Mouse (Mus musculus) hindbrain, embryonic 10.5 days (tissue): Measurements from ENCODE around the gene Ralgapa2. TPM values are rescaled to one million over a fixed set of nuclear protein-coding genes. Genes with fewer than 3 reads are reported as not detected.
A peak's percentile ranks its signal among the peaks of the same experiment; 100 is the strongest.

Source experiments
- DNase-seq: peaks from one replicate; pipeline ENCODE4 v3.0.0-alpha.2; 2017; ENCODE audit warnings: low spot score
- H3K27ac ChIP-seq: fragments of 300-500 bp; sonication (generic); 2 replicates; pipeline ENCODE4 v1.5.1; 2016; ENCODE audit warnings: mild to moderate bottlenecking, moderate library complexity
- H3K27me3 ChIP-seq: fragments of 300-500 bp; sonication (generic); 2 replicates; pipeline ENCODE4 v1.6.1; 2016; ENCODE audit warnings: mild to moderate bottlenecking; ENCODE audit not compliant: poor library complexity, insufficient read depth, severe bottlenecking
- H3K36me3 ChIP-seq: fragments of 300-500 bp; sonication (generic); 2 replicates; pipeline ENCODE4 v1.6.1; 2016; ENCODE audit warnings: mild to moderate bottlenecking, moderate library complexity
- H3K4me1 ChIP-seq: fragments of 300-500 bp; sonication (generic); replicated peaks from 2 replicates; pipeline ENCODE4 v1.6.1; 2016; ENCODE audit warnings: mild to moderate bottlenecking
- H3K4me3 ChIP-seq: fragments of 300-500 bp; sonication (generic); 2 replicates; pipeline ENCODE4 v1.5.1; 2016; ENCODE audit warnings: mild to moderate bottlenecking, moderate library complexity
- H3K9me3 ChIP-seq: fragments of 300-500 bp; sonication (generic); 2 replicates; pipeline ENCODE4 v1.6.1; 2016; ENCODE audit warnings: mild to moderate bottlenecking, moderate library complexity
- WGBS: fragments of 180-500 bp; shearing (Covaris S2); methylation state at CpG from one replicate; pipeline ENCODE4 v1.1.7; 2016; 5-methylcytosine and 5-hydroxymethylcytosine counted together
- polyA plus RNA-seq: library from polyadenylated mRNA; unstranded; fragments of >200 nt; fragmentation: Nextera tagmentation; extraction: Ambion mirVana; gene quantifications from 2 replicates; pipeline ENCODE4 v1.2.1, GENCODE M21; 2016

Gene Ralgapa2
- polyA plus RNA-seq, 1 experiment from 2014 or later = 11.6 TPM

- Histone ChIP-seq H3K9me3 (no peaks in the 10 kb centered on the region), H3K4me1 (peaks cover 61% of the 10 kb centered on the region), H3K27me3 (peaks cover 9% of the 10 kb centered on the region; the same call in 1 of the 2 replicates), H3K36me3 (0 out of 2 replicates have a peak, but pooled peaks cover 2% of the 10 kb centered on the region), H3K27ac (no peak overlapping the region), H3K4me3 (no peak overlapping the region)
- 67% methylated on average over 1 of the region's 1 CpGs for WGBS
- DNase-seq = no peak
Observed at GRCm38 (mm10) chr2:146326654-146327053, 185.5 kb downstream of the Ralgapa2 start.

GRCm38 (mm10) chr2:146324907-146325715 lies 187.0 kb downstream of the Ralgapa2 start:
- peak overlapping the region; percentile 79 for H3K27ac ChIP-seq
- 0 out of 2 replicates have a peak, but pooled peaks cover 6% of the 10 kb centered on the region for H3K36me3 ChIP-seq
- H3K27me3 ChIP-seq = peaks cover 9% of the 10 kb centered on the region; the same call in 1 of the 2 replicates
- H3K4me3 ChIP-seq = no peak overlapping the region
- H3K9me3 ChIP-seq = no peaks in the 10 kb centered on the region
- H3K4me1 ChIP-seq = peaks cover 48% of the 10 kb centered on the region
- DNase-seq = peak; percentile 65
- WGBS = 18% methylated on average over 15 of the region's 15 CpGs

- Histone ChIP-seq H3K4me1 (peaks cover 41% of the 10 kb centered on the region), H3K36me3 (0 out of 2 replicates have a peak, but pooled peaks cover 6% of the 10 kb centered on the region), H3K27ac (peak overlapping the region; percentile 79), H3K4me3 (no peak overlapping the region), H3K27me3 (peaks cover 9% of the 10 kb centered on the region; the same call in 1 of the 2 replicates), H3K9me3 (no peaks in the 10 kb centered on the region)
- no peak for DNase-seq
- WGBS = 73% methylated on average over 3 of the region's 3 CpGs
Observed at GRCm38 (mm10) chr2:146324140-146324906, 187.8 kb downstream of the Ralgapa2 start.

GRCm38 (mm10) chr2:146323528-146323927 lies 188.6 kb downstream of the Ralgapa2 start:
- H3K4me3 ChIP-seq = no peak overlapping the region
- H3K36me3 ChIP-seq = 0 out of 2 replicates have a peak, but pooled peaks cover 6% of the 10 kb centered on the region
- 87% methylated on average over 4 of the region's 4 CpGs for WGBS
- peaks cover 41% of the 10 kb centered on the region for H3K4me1 ChIP-seq
- H3K27ac ChIP-seq = no peak overlapping the region
- peaks cover 7% of the 10 kb centered on the region; the same call in 1 of the 2 replicates for H3K27me3 ChIP-seq
- H3K9me3 ChIP-seq = no peaks in the 10 kb centered on the region
- DNase-seq = no peak

GRCm38 (mm10) chr2:146322770-146323169 lies 189.4 kb downstream of the Ralgapa2 start:
- Histone ChIP-seq H3K4me1 (peaks cover 41% of the 10 kb centered on the region), H3K9me3 (no peaks in the 10 kb centered on the region), H3K4me3 (no peak overlapping the region), H3K27ac (no peak overlapping the region), H3K27me3 (peaks cover 6% of the 10 kb centered on the region; the same call in 1 of the 2 replicates), H3K36me3 (0 out of 2 replicates have a peak, but pooled peaks cover 6% of the 10 kb centered on the region)
- no peak for DNase-seq
- WGBS = 59% methylated on average over 2 of the region's 2 CpGs

GRCm38 (mm10) chr2:146322019-146322418 lies 190.1 kb downstream of the Ralgapa2 start:
- H3K4me3 ChIP-seq = no peak overlapping the region
- no peak for DNase-seq
- 91% methylated on average over 2 of the region's 2 CpGs for WGBS
- 0 out of 2 replicates have a peak, but pooled peaks cover 6% of the 10 kb centered on the region for H3K36me3 ChIP-seq
- peaks cover 3% of the 10 kb centered on the region; the same call in 1 of the 2 replicates for H3K27me3 ChIP-seq
- H3K4me1 ChIP-seq = peaks cover 41% of the 10 kb centered on the region
- H3K9me3 ChIP-seq = no peaks in the 10 kb centered on the region
- no peak overlapping the region for H3K27ac ChIP-seq

- H3K4me3 ChIP-seq = no peak overlapping the region
- WGBS = 97% methylated on average over 2 of the region's 2 CpGs
- DNase-seq = no peak
- peaks cover 29% of the 10 kb centered on the region for H3K4me1 ChIP-seq
- no peaks in the 10 kb centered on the region for H3K9me3 ChIP-seq
- 0 out of 2 replicates have a peak, but pooled peaks cover 6% of the 10 kb centered on the region for H3K36me3 ChIP-seq
- H3K27me3 ChIP-seq = no peaks in the 10 kb centered on the region; the same call in 1 of the 2 replicates
- no peak overlapping the region for H3K27ac ChIP-seq
Observed at GRCm38 (mm10) chr2:146320666-146321065, 191.5 kb downstream of the Ralgapa2 start.

- 85% methylated on average over 5 of the region's 5 CpGs for WGBS
- Histone ChIP-seq H3K36me3 (no peaks in the 10 kb centered on the region), H3K4me3 (no peak overlapping the region), H3K27me3 (no peaks in the 10 kb centered on the region), H3K9me3 (no peaks in the 10 kb centered on the region), H3K4me1 (peaks cover 17% of the 10 kb centered on the region; the same call in 1 of the 2 replicates), H3K27ac (no peak overlapping the region)
- no peak for DNase-seq
Observed at GRCm38 (mm10) chr2:146314751-146315150, 197.4 kb downstream of the Ralgapa2 start.

- 81% methylated on average over 4 of the region's 4 CpGs for WGBS
- Histone ChIP-seq H3K27ac (no peak overlapping the region), H3K4me1 (peaks cover 22% of the 10 kb centered on the region; the same call in 1 of the 2 replicates), H3K4me3 (no peak overlapping the region), H3K27me3 (no peaks in the 10 kb centered on the region), H3K9me3 (no peaks in the 10 kb centered on the region), H3K36me3 (no peaks in the 10 kb centered on the region)
- DNase-seq = no peak
Observed at GRCm38 (mm10) chr2:146313811-146314210, 198.3 kb downstream of the Ralgapa2 start.

GRCm38 (mm10) chr2:146310760-146311159 lies 201.4 kb downstream of the Ralgapa2 start:
- Histone ChIP-seq H3K27me3 (no peaks in the 10 kb centered on the region), H3K4me3 (no peak overlapping the region), H3K9me3 (no peaks in the 10 kb centered on the region), H3K4me1 (peaks cover 28% of the 10 kb centered on the region; the same call in 1 of the 2 replicates), H3K36me3 (no peaks in the 10 kb centered on the region), H3K27ac (no peak overlapping the region)
- DNase-seq = no peak
- WGBS = 90% methylated on average over 3 of the region's 3 CpGs

GRCm38 (mm10) chr2:146310291-146310690 lies 201.9 kb downstream of the Ralgapa2 start:
- peaks cover 28% of the 10 kb centered on the region; the same call in 1 of the 2 replicates for H3K4me1 ChIP-seq
- H3K4me3 ChIP-seq = no peak overlapping the region
- DNase-seq = no peak
- no peaks in the 10 kb centered on the region for H3K36me3 ChIP-seq
- WGBS = 62% methylated on average over 6 of the region's 6 CpGs
- 0 out of 2 replicates have a peak overlapping the region, but pooled peaks have one; percentile 35 for H3K27ac ChIP-seq
- H3K27me3 ChIP-seq = no peaks in the 10 kb centered on the region
- no peaks in the 10 kb centered on the region for H3K9me3 ChIP-seq

GRCm38 (mm10) chr2:146309413-146309812 lies 202.7 kb downstream of the Ralgapa2 start:
- peaks cover 30% of the 10 kb centered on the region; the same call in 1 of the 2 replicates for H3K4me1 ChIP-seq
- H3K9me3 ChIP-seq = no peaks in the 10 kb centered on the region
- 74% methylated on average over 2 of the region's 2 CpGs for WGBS
- no peak for DNase-seq
- H3K27me3 ChIP-seq = no peaks in the 10 kb centered on the region
- no peaks in the 10 kb centered on the region for H3K36me3 ChIP-seq
- 0 out of 2 replicates have a peak overlapping the region, but pooled peaks have one; percentile 25 for H3K27ac ChIP-seq
- H3K4me3 ChIP-seq = no peak overlapping the region
